Mouse (Mus musculus) thymus, adult 2 months (tissue): Measurements from ENCODE around the gene Col13a1.

Source experiments
- CTCF ChIP-seq: fragments of 200-500 bp; IDR thresholded peaks from 2 replicates; pipeline ENCODE4 v1.5.1; 2012; ENCODE audit warnings: mild to moderate bottlenecking, control low read depth, low read length, moderate library complexity, borderline replicate concordance; ENCODE audit not compliant: control insufficient read depth, poor library complexity, insufficient read depth; ENCODE audit errors: extremely low read depth
- POLR2A ChIP-seq: fragments of 200-500 bp; IDR thresholded peaks from 2 replicates; pipeline ENCODE4 v1.6.1; 2012; ENCODE audit warnings: mild to moderate bottlenecking, low read length, control low read depth, moderate library complexity; ENCODE audit not compliant: control insufficient read depth, poor library complexity, insufficient read depth; ENCODE audit errors: extremely low read depth

DNA sequence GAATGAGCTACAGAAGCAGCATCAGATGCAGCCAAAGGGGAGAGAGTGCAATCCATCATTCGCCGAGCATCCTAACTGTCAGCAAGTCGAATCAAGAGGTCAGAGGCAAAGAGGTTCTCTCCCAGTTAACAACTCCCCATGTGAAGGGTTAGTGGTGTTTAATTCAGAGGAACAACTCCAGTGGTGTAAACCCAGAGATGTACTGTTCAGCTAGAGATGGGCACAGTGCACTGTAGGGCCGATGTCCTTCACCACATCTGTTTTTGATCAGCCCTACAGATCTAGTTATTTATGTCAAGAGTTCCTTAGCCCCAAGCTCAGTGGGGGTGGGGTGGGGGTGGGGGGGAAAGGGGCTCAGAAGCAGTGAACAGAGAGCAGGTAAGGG lies 155.2 kb downstream of the Col13a1 start:
- TF ChIP-seq CTCF: no peak
- TF ChIP-seq POLR2A: no peak
